Mouse (Mus musculus) kidney, postnatal 0 days (tissue): ENCODE measurements around the gene Gm14214. TPM values are rescaled to one million over a fixed set of nuclear protein-coding genes. Genes with fewer than 3 reads are reported as not detected.
A peak's percentile ranks its signal among the peaks of the same experiment; 100 is the strongest.

ENCODE experiments used
- ATAC-seq: fragments of 200-750 bp; cut with Nextera tagmentation; replicated peaks from 2 replicates; pipeline ENCODE4 v1.8.0; 2017; ENCODE audit warnings: low read depth, moderate number of reproducible peaks, moderate TSS enrichment, moderate library complexity; ENCODE audit not compliant: low FRiP score
- DNase-seq: peaks from one replicate; pipeline ENCODE4 v3.0.0-alpha.2; 2016; ENCODE audit warnings: low spot score
- H3K27ac ChIP-seq: fragments of 300-500 bp; sonication (generic); 2 replicates; pipeline ENCODE4 v1.5.1; 2014; ENCODE audit warnings: mild to moderate bottlenecking
- H3K27me3 ChIP-seq: fragments of 300-500 bp; sonication (generic); 2 replicates; pipeline ENCODE4 v1.6.1; 2014; ENCODE audit warnings: low read length, mixed read lengths; ENCODE audit not compliant: insufficient read depth
- H3K36me3 ChIP-seq: fragments of 300-500 bp; sonication (generic); 2 replicates; pipeline ENCODE4 v1.6.1; 2014; ENCODE audit warnings: low read length, mixed read lengths; ENCODE audit not compliant: insufficient read depth
- H3K4me1 ChIP-seq: fragments of 300-500 bp; sonication (generic); replicated peaks from 2 replicates; pipeline ENCODE4 v1.6.1; 2014; ENCODE audit warnings: antibody characterized with exemption, low read length, mixed read lengths; ENCODE audit not compliant: insufficient read depth
- H3K4me2 ChIP-seq: fragments of 300-500 bp; sonication (generic); 2 replicates; pipeline ENCODE4 v1.6.1; 2014; ENCODE audit warnings: mild to moderate bottlenecking, low read length, moderate library complexity, mixed read lengths
- H3K4me3 ChIP-seq: fragments of 300-500 bp; sonication (generic); replicated peaks from 2 replicates; pipeline ENCODE4 v1.5.1; 2014; ENCODE audit warnings: low read depth, low read length
- H3K9ac ChIP-seq: fragments of 300-500 bp; sonication (generic); 2 replicates; pipeline ENCODE4 v1.6.1; 2014; ENCODE audit warnings: low read depth, low read length
- H3K9me3 ChIP-seq: fragments of 300-500 bp; sonication (generic); replicated peaks from 2 replicates; pipeline ENCODE4 v1.6.1; 2016; ENCODE audit warnings: low read length, inconsistent platforms, mixed read lengths
- CTCF ChIP-seq: IDR thresholded peaks from 2 replicates; pipeline ENCODE4 v1.5.1; 2016; ENCODE audit warnings: antibody characterized with exemption, low read depth, mild to moderate bottlenecking, moderate library complexity
- whole genome bisulfite sequencing: fragments of 180-500 bp; shearing (Covaris S2); extraction: QIAGEN DNeasy Blood & Tissue Kit; methylation state at CpG from one replicate; pipeline ENCODE4 v1.1.7; 2014; 5-methylcytosine and 5-hydroxymethylcytosine counted together
- polyA plus RNA-seq: library from polyadenylated mRNA; unstranded; fragments of >200 nt; fragmentation: Nextera tagmentation; extraction: Ambion mirVana; gene quantifications from 2 replicates; pipeline ENCODE4 v1.2.1, GENCODE M21; 2015

Gene Gm14214
- polyA plus RNA-seq: not detected in 2 replicates

- no peak for DNase-seq
- Histone ChIP-seq H3K36me3 (no peaks in the 10 kb centered on the region), H3K9me3 (no peaks in the 10 kb centered on the region), H3K27me3 (no peaks in the 10 kb centered on the region), H3K4me1 (no peaks in the 10 kb centered on the region), H3K9ac (no peak within 1 kb of the TSS), H3K4me2 (no peak within 1 kb of the TSS), H3K4me3 (no peak within 1 kb of the TSS), H3K27ac (no peak within 1 kb of the TSS)
- ATAC-seq: no peak
- TF ChIP-seq CTCF: no peak
Observed at GRCm38 (mm10) chr2:154769930-154770329, at the start of gene Gm14214. Gene Gm14214, minus strand, starts transcription at chr2:154770030.

- Histone ChIP-seq H3K9ac (no peak overlapping the region), H3K9me3 (no peaks in the 10 kb centered on the region), H3K4me2 (no peak overlapping the region), H3K27ac (0 out of 2 replicates have a peak overlapping the region, but pooled peaks have one; percentile 31), H3K4me3 (no peak overlapping the region), H3K4me1 (peaks cover 11% of the 10 kb centered on the region; the same call in 1 of the 2 replicates), H3K27me3 (no peaks in the 10 kb centered on the region), H3K36me3 (no peaks in the 10 kb centered on the region)
- no peak for TF ChIP-seq CTCF
- WGBS: 57% methylated on average over 1 of the region's 1 CpGs
- ATAC-seq (no peak), DNase-seq (no peak)
Observed at GRCm38 (mm10) chr2:154818599-154818998, 48.8 kb upstream of the Gm14214 start.

GRCm38 (mm10) chr2:154817788-154818187, 48.0 kb upstream of the Gm14214 start:
- Histone ChIP-seq H3K9ac (no peak overlapping the region), H3K36me3 (no peaks in the 10 kb centered on the region), H3K9me3 (no peaks in the 10 kb centered on the region), H3K4me1 (peaks cover 11% of the 10 kb centered on the region; the same call in 1 of the 2 replicates), H3K27ac (no peak overlapping the region), H3K4me3 (no peak overlapping the region), H3K4me2 (no peak overlapping the region), H3K27me3 (no peaks in the 10 kb centered on the region)
- ATAC-seq (no peak), DNase-seq (peak; percentile 56)
- TF ChIP-seq CTCF: peak; percentile 65
- 22% methylated on average over 1 of the region's 1 CpGs for WGBS

- H3K4me1 ChIP-seq: peaks cover 11% of the 10 kb centered on the region; the same call in 1 of the 2 replicates
- H3K36me3 ChIP-seq: no peaks in the 10 kb centered on the region
- TF ChIP-seq CTCF: no peak
- no peak for DNase-seq
- H3K4me2 ChIP-seq: no peak overlapping the region; the same call in 1 of the 2 replicates
- no peaks in the 10 kb centered on the region for H3K27me3 ChIP-seq
- whole genome bisulfite sequencing: 27% methylated on average over 3 of the region's 3 CpGs
- H3K4me3 ChIP-seq: no peak overlapping the region
- H3K27ac ChIP-seq: no peak overlapping the region
- H3K9ac ChIP-seq: no peak overlapping the region
- no peaks in the 10 kb centered on the region for H3K9me3 ChIP-seq
- no peak for ATAC-seq
Observed at GRCm38 (mm10) chr2:154817089-154817488, 47.3 kb upstream of the Gm14214 start.

- 80% methylated on average over 2 of the region's 2 CpGs for WGBS
- Histone ChIP-seq H3K4me2 (no peak overlapping the region), H3K36me3 (no peaks in the 10 kb centered on the region), H3K9ac (no peak overlapping the region), H3K9me3 (no peaks in the 10 kb centered on the region), H3K4me3 (no peak overlapping the region), H3K27ac (no peak overlapping the region), H3K27me3 (no peaks in the 10 kb centered on the region), H3K4me1 (peaks cover 15% of the 10 kb centered on the region; the same call in 1 of the 2 replicates)
- DNase-seq (no peak), ATAC-seq (no peak)
- TF ChIP-seq CTCF: no peak
Observed at GRCm38 (mm10) chr2:154813426-154813825, 43.6 kb upstream of the Gm14214 start.

GRCm38 (mm10) chr2:154810821-154811220, 41.0 kb upstream of the Gm14214 start:
- Histone ChIP-seq H3K4me3 (no peak overlapping the region), H3K9ac (no peak overlapping the region), H3K4me2 (no peak overlapping the region), H3K9me3 (no peaks in the 10 kb centered on the region), H3K27me3 (no peaks in the 10 kb centered on the region), H3K4me1 (peaks cover 4% of the 10 kb centered on the region; the same call in 1 of the 2 replicates), H3K36me3 (no peaks in the 10 kb centered on the region), H3K27ac (no peak overlapping the region)
- no peak for TF ChIP-seq CTCF
- ATAC-seq: no peak
- no peak for DNase-seq
- WGBS: 52% methylated on average over 1 of the region's 1 CpGs

- 64% methylated on average over 1 of the region's 1 CpGs for WGBS
- Histone ChIP-seq H3K4me2 (no peak overlapping the region), H3K9ac (no peak overlapping the region), H3K27ac (no peak overlapping the region), H3K27me3 (no peaks in the 10 kb centered on the region), H3K36me3 (no peaks in the 10 kb centered on the region), H3K4me1 (peaks cover 4% of the 10 kb centered on the region; the same call in 1 of the 2 replicates), H3K4me3 (no peak overlapping the region), H3K9me3 (no peaks in the 10 kb centered on the region)
- peak; percentile 30; the same call in 1 of the 2 replicates for TF ChIP-seq CTCF
- ATAC-seq: no peak; the same call in 1 of the 2 replicates
- peak; percentile 54 for DNase-seq
Observed at GRCm38 (mm10) chr2:154809107-154809762, 39.4 kb upstream of the Gm14214 start.
